Mouse (Mus musculus) bone marrow macrophage, adult 2 months (primary cell): ENCODE measurements around the gene Magix.

Experiments used
- CTCF ChIP-seq: IDR thresholded peaks from 2 replicates; pipeline ENCODE4 v1.5.1; 2012; ENCODE audit warnings: low read depth, mild to moderate bottlenecking, low read length, moderate library complexity
- POLR2A ChIP-seq: IDR thresholded peaks from 2 replicates; pipeline ENCODE4 v1.6.1; 2012; ENCODE audit warnings: mild to moderate bottlenecking, low read depth, low read length, borderline replicate concordance

GRCm38 (mm10) chrX:7658785-7659589, 22.1 kb downstream of the Magix start:
- TF ChIP-seq CTCF (no peak), POLR2A (no peak)
